Mouse (Mus musculus): ENCODE data around the gene Ly6g6f. TPM values are rescaled to one million over a fixed set of nuclear protein-coding genes. Genes with fewer than 3 reads are reported as not detected.

The Ly6g6f gene
- total RNA-seq, 2 experiments from 2014 or later = not detected

GRCm38 (mm10) chr17:35106522-35106921 is 21.1 kb upstream of the Ly6g6f start:
- DNase-seq (ENCODE audit: low spot score in 2 of 2) = no peak

DNA sequence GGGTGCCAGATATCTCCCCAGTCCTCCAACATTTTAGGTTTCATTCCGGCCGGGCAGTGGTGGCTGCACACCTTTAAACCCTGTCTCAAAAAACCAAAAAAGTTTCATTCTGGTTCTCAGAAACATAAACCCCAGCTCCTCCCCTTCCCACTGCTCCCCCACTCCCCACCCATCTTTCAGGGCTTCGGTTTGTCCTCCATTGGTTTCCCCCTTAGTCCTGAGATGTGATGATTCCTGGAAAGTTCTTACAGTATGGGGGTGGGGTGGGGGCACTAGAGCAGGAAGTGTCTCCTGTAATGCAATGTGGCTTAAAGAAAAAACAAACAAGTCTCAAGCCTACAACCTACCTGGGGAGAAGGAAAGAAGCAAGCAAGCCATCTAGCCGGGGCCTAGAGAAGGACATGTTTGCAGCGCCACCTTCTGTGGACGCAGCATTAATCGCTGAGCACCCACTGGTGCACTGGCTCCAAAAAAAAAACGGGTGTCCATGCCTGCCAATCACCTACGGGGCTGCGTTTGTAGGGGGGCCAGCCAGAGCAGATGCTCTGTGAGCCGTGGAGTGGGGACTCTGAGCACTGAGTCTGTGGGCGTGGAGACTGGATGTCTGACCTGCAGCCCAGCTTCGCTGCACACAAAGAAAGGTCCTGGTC is 20.5 kb upstream of the Ly6g6f start:
- DNase-seq (ENCODE audit: low spot score in 2 of 2) = no peak

- no peak for DNase-seq (ENCODE audit: low spot score in 2 of 2)
Measured at GRCm38 (mm10) chr17:35104754-35105153, 19.3 kb upstream of the Ly6g6f start.

- no peak for DNase-seq (ENCODE audit: low spot score in 2 of 2)
Measured at GRCm38 (mm10) chr17:35104079-35104478, 18.7 kb upstream of the Ly6g6f start.

DNA sequence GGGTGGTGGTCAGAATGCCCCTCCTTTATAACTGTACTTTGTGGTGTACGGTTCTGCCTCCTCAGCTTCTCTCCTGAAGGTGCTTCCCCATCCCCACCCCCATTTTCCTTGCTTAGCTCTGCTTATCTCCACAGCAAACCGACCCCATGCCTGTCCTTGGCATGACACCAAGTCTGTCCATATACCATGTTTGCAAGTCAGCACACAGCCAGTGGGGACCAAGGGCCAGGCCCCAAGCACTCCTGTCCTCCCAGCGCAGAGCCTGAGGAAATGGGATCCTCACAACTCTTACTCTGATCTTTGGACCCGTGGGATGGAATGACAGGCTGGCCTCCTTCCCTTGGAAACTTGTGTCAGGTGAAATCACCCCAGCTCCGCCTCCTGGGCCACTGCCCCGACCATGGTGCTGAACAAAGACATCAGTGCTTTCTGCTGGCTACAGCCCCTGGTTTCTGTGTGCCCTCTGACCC is 17.8 kb upstream of the Ly6g6f start:
- DNase-seq (ENCODE audit: low spot score in 2 of 2) = no peak

GRCm38 (mm10) chr17:35102299-35102698 is 16.9 kb upstream of the Ly6g6f start:
- no peak for DNase-seq (ENCODE audit: low spot score in 2 of 2)

- DNase-seq (ENCODE audit: low spot score in 2 of 2) = no peak
Measured at GRCm38 (mm10) chr17:35101161-35101560, 15.8 kb upstream of the Ly6g6f start.

- DNase-seq (ENCODE audit: low spot score in 2 of 2) = no peak
Measured at GRCm38 (mm10) chr17:35100196-35100765, 14.9 kb upstream of the Ly6g6f start.

- DNase-seq (ENCODE audit: low spot score in 2 of 2) = no peak
Measured at GRCm38 (mm10) chr17:35097164-35097655, 11.8 kb upstream of the Ly6g6f start.

DNA sequence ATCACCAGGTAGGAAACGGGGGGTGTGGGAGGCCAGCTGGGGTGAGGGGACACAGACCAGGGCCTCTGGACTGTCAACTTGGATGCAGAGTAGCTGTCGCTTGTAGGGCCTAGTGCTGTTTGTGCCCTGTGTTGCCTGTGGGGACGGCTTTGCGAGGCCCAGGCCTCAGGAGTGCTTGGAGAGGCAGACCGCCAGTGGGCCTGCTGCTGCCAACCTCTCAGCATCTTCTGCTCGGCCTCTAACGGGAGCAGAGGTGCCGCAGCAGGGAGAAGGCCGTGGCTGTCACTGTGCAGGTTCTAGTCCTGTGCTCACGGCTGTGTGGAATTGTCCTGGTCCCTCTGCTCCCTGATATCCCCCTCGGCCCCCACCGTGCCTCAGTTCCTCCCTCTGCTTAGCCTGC is 11.2 kb upstream of the Ly6g6f start:
- no peak for DNase-seq (ENCODE audit: low spot score in 2 of 2)

- no peak for DNase-seq (ENCODE audit: low spot score in 2 of 2)
Measured at GRCm38 (mm10) chr17:35094475-35095365, 9.3 kb upstream of the Ly6g6f start.

- DNase-seq (ENCODE audit: low spot score in 2 of 2) = no peak
Measured at GRCm38 (mm10) chr17:35092403-35093198, 7.2 kb upstream of the Ly6g6f start.

- peak in 1 of 2 experiments; percentile 27 for DNase-seq (ENCODE audit: low spot score in 2 of 2)
Measured at GRCm38 (mm10) chr17:35090166-35090932, 4.9 kb upstream of the Ly6g6f start.

DNA sequence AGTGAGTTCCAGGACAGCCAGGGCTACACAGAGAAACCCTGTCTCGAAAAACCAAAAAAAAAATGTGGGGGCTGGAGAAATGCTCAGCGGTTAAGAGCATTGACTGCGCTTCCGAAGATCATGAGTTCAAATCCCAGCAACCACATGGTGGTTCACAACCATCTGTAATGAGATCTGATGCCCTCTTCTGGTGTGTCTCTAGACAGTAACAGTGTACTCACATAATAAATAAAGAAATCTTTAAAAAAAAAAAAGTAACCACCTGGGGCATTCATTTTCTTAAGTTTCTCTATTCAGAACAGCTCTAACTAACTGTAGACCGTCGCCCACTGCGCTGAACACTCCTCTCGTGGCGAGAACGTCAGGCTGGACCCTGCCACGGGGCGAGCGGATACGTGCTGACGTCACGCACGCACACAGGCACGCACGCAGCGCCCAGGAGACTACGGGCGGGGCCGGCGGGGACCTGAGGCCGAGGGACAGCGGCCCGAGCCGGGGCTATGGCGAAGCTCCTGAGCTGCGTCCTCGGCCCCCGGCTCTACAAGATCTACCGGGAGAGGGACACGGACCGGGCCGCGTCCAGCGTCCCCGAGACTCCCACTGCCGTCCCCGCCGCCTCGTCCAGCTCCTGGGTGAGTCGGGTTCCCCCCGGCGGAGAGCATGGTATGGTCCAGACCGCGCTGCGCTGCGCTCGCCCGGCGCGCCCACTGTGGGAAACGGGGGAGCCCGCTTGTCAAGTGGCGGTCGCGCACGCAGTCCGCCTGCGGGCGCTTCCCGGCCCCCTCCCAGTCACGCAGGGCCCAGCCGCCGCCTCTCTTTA is 3.6 kb upstream of the Ly6g6f start, which contains the start of gene Abhd16a:
TSS of gene Abhd16a (plus strand) at position 439 of the 820 bp plus-strand sequence.
- peak; percentile 96 to 97 for DNase-seq (ENCODE audit: low spot score in 2 of 2)

- DNase-seq (ENCODE audit: low spot score in 2 of 2) = no peak
Measured at GRCm38 (mm10) chr17:35088151-35088550, 2.7 kb upstream of the Ly6g6f start.

- DNase-seq (ENCODE audit: low spot score in 2 of 2) = no peak
Measured at GRCm38 (mm10) chr17:35083929-35084497, 1.4 kb downstream of the Ly6g6f start.

DNA sequence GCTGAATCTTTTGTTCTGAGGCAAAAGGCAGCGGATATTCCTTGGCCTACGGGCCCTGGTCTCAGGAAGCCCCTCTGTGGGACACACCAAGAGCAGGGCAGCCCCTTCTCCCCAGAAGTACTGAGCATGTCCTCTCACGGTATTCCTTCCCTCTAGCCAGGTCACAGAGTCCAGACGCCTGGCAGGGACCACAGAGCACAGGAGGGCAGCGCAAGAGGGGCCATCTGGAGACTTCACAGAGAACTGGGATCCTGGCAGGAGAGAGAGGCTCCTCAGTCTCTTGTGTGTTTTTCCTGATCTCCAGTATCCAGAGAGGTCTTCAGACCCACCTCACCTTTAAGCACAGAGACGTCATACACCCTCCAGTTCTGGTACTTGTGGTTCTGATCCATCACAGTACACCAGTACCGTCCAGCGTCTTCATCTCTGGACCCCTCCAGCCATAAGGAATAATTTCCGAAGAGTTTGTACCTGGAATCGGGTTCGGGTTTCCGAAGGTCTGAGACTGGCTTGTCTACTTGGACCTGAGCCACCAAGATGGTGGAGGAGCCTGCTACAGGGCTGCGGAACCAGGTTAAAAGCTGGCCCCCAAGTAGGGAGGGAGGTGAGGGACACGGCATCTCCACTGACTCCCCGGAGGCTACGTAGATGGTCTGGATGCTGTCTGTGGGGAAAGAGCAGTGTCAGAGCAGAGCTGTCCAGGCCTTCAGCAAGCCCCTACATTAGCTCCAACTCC is 2.4 kb downstream of the Ly6g6f start:
- no peak for DNase-seq (ENCODE audit: low spot score in 2 of 2)

- DNase-seq (ENCODE audit: low spot score in 2 of 2) = no peak
Measured at GRCm38 (mm10) chr17:35080710-35081109, 4.7 kb downstream of the Ly6g6f start.

All from layer of hippocampus, postnatal 14 days (tissue).